Mouse (Mus musculus): Measurements from ENCODE around the gene Ift22. TPM values are rescaled to one million over a fixed set of nuclear protein-coding genes. Genes with fewer than 3 reads are reported as not detected.

The Ift22 gene
- polyA plus RNA-seq, 1 experiment from 2014 or later = 105 TPM

DNA sequence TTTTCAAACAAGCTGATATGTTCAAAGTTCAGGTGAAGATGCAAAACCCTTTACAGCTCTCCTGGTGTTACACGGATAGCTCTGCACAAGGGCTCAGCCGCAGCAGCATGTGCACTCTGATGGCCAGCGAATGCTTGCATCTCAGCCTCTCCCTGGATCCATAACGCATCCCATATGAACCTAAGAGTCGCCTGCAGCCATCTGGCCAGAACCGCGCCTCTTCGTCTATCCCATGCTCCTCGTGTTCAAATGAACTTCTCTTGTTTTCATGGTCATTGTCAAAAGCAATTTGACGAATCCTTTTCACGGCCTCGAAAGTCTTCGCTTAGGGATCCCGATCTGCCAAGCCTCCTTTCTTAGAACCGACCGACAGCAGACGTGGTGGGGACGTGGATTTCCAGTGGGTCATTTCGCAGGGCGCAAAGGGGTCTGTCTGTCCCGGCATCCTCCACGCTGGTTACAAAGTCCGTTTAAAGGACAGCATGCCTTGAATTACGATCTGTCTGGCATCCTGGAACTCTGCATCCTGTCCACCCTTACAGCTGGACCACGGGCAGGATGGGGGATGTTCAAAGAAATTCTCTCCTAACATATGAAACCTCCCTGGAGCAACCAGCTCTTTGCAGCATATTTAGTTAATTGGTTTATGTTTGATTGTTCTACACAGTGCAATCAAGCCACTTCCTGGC is 13.0 kb upstream of the Ift22 start:
- Histone ChIP-seq H3K4me1 (replicated peaks; ENCODE audit: control insufficient read depth, insufficient read depth, low read length) (no peaks in the 10 kb centered on the region), H3K27ac (ENCODE audit: low read depth, low read length) (no peak overlapping the region), H3K9me3 (ENCODE audit: control insufficient read depth, low read length) (no peaks in the 10 kb centered on the region), H3K4me3 (ENCODE audit: low read depth, low read length) (no peak overlapping the region), H3K36me3 (ENCODE audit: control insufficient read depth, insufficient read depth, low read length) (no peaks in the 10 kb centered on the region), H3K4me2 (ENCODE audit: low read depth, low read length, severe bottlenecking) (no peak overlapping the region), H3K9ac (ENCODE audit: low read length) (no peak overlapping the region), H3K27me3 (ENCODE audit: control insufficient read depth, insufficient read depth, low read length) (no peaks in the 10 kb centered on the region)
- 72% methylated on average over 25 of the region's 25 CpGs for WGBS
- no peak for ATAC-seq (replicated peaks; ENCODE audit: low FRiP score)
- DNase-seq (ENCODE audit: low spot score) = no peak

DNA sequence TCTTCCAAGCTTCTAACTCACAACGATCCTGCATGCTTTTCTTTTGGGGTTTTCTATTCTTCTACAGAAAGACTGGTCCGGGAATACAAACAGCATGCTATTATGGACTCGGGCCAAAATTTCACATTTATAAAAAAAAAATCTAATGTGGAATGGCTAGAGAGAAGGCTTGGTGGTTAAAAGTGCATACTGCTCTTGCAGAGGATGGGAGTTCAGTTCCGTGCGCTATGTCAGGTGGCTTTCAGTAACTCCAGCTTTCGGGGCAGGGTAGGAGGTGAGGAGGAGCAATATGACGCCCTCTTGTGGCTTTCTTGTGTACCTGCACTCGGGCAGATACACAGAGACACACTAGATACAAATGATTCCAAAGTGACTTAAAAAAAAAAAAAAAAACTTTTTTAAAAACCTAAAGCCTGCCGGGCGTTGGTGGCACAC is 12.4 kb upstream of the Ift22 start:
- no peak overlapping the region for H3K27ac ChIP-seq (ENCODE audit: low read depth, low read length)
- H3K9me3 ChIP-seq (ENCODE audit: control insufficient read depth, low read length) = no peaks in the 10 kb centered on the region
- no peak for DNase-seq (ENCODE audit: low spot score)
- 65% methylated on average over 10 of the region's 10 CpGs for WGBS
- H3K27me3 ChIP-seq (ENCODE audit: control insufficient read depth, insufficient read depth, low read length) = no peaks in the 10 kb centered on the region
- H3K4me3 ChIP-seq (ENCODE audit: low read depth, low read length) = no peak overlapping the region
- H3K4me1 ChIP-seq (replicated peaks; ENCODE audit: control insufficient read depth, insufficient read depth, low read length) = no peaks in the 10 kb centered on the region
- ATAC-seq (replicated peaks; ENCODE audit: low FRiP score) = no peak
- no peak overlapping the region for H3K9ac ChIP-seq (ENCODE audit: low read length)
- H3K36me3 ChIP-seq (ENCODE audit: control insufficient read depth, insufficient read depth, low read length) = no peaks in the 10 kb centered on the region
- no peak overlapping the region for H3K4me2 ChIP-seq (ENCODE audit: low read depth, low read length, severe bottlenecking)

DNA sequence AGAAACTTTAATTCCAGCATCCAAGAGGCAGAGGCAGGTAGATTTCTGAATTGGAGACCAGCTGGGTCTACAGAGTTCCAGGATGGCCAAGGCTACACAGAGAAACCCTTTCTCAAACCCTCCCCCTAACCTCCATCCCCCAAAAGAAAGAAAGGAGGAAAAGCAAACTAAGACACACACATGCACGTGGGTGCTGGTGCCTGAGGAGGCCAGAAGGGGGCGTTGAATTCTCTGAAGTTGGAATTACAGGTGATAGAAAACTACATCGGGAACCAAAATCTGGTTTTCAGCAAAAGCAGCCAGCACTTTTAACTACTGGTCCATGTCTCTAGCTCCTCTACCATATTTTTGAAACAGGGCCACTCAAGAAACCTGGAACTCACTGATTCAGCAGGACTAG is 3.3 kb upstream of the Ift22 start:
- WGBS = 57% methylated on average over 3 of the region's 3 CpGs
- no peaks in the 10 kb centered on the region for H3K9me3 ChIP-seq (ENCODE audit: control insufficient read depth, low read length)
- no peak overlapping the region for H3K4me2 ChIP-seq (ENCODE audit: low read depth, low read length, severe bottlenecking)
- no peaks in the 10 kb centered on the region; the same call in 1 of the 2 replicates for H3K4me1 ChIP-seq (replicated peaks; ENCODE audit: control insufficient read depth, insufficient read depth, low read length)
- no peaks in the 10 kb centered on the region for H3K36me3 ChIP-seq (ENCODE audit: control insufficient read depth, insufficient read depth, low read length)
- ATAC-seq (replicated peaks; ENCODE audit: low FRiP score) = no peak
- no peak overlapping the region for H3K4me3 ChIP-seq (ENCODE audit: low read depth, low read length)
- H3K9ac ChIP-seq (ENCODE audit: low read length) = no peak overlapping the region
- no peak for DNase-seq (ENCODE audit: low spot score)
- H3K27ac ChIP-seq (ENCODE audit: low read depth, low read length) = no peak overlapping the region
- no peaks in the 10 kb centered on the region for H3K27me3 ChIP-seq (ENCODE audit: control insufficient read depth, insufficient read depth, low read length)

DNA sequence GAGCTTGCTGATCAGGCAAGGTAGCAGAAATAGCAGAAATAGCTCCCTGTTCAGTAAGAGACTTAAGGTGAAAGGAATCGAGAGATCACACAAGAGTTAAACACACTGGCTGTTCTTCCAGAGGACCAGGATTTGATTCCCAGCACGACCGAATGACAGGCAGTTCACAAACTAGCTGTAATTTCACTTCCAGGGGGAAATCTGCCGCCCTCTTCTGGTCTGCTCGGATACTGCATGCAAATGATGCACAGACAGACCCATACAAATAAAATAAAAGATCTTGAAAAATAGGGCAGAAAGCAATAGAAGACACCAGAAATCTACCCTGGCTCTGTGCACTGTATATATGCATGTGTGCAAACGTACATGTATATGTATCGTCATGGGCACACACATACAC is 2.3 kb upstream of the Ift22 start:
- H3K36me3 ChIP-seq (ENCODE audit: control insufficient read depth, insufficient read depth, low read length) = no peaks in the 10 kb centered on the region
- H3K4me2 ChIP-seq (ENCODE audit: low read depth, low read length, severe bottlenecking) = no peak overlapping the region
- H3K4me1 ChIP-seq (replicated peaks; ENCODE audit: control insufficient read depth, insufficient read depth, low read length) = no peaks in the 10 kb centered on the region; the same call in 1 of the 2 replicates
- no peak for ATAC-seq (replicated peaks; ENCODE audit: low FRiP score)
- no peak overlapping the region for H3K27ac ChIP-seq (ENCODE audit: low read depth, low read length)
- WGBS = 54% methylated on average over 7 of the region's 7 CpGs
- peak; percentile 61 for DNase-seq (ENCODE audit: low spot score)
- H3K27me3 ChIP-seq (ENCODE audit: control insufficient read depth, insufficient read depth, low read length) = no peaks in the 10 kb centered on the region
- no peak overlapping the region for H3K9ac ChIP-seq (ENCODE audit: low read length)
- H3K9me3 ChIP-seq (ENCODE audit: control insufficient read depth, low read length) = no peaks in the 10 kb centered on the region
- H3K4me3 ChIP-seq (ENCODE audit: low read depth, low read length) = no peak overlapping the region

DNA sequence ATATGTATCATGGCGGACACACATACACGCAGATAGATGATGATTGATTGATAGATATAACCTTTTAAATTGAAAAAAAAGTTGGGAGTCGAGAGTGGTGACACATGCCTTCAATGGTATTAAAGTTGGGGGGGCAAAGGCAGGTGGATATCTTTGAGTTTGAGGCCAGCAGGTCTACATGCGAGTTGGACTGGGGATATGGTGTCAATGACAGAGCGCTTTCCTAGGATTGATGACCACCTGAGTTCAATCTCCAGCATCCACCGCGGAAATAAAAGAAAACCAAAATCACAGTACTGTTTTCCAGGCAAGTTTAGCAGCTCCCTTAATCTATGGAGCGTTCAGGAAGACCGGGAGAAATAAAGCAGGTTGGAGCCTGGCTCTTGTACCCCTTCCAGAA is 363 bp upstream of the Ift22 start:
- Histone ChIP-seq H3K36me3 (ENCODE audit: control insufficient read depth, insufficient read depth, low read length) (no peaks in the 10 kb centered on the region; the same call in none of the 2 replicates), H3K9ac (ENCODE audit: low read length) (peak overlapping the region; percentile 30), H3K4me3 (ENCODE audit: low read depth, low read length) (peak overlapping the region; percentile 58), H3K4me1 (replicated peaks; ENCODE audit: control insufficient read depth, insufficient read depth, low read length) (no peaks in the 10 kb centered on the region; the same call in 1 of the 2 replicates), H3K27me3 (ENCODE audit: control insufficient read depth, insufficient read depth, low read length) (no peaks in the 10 kb centered on the region), H3K27ac (ENCODE audit: low read depth, low read length) (no peak overlapping the region), H3K9me3 (ENCODE audit: control insufficient read depth, low read length) (no peaks in the 10 kb centered on the region), H3K4me2 (ENCODE audit: low read depth, low read length, severe bottlenecking) (peak overlapping the region; percentile 45)
- no peak for DNase-seq (ENCODE audit: low spot score)
- ATAC-seq (replicated peaks; ENCODE audit: low FRiP score) = no peak
- WGBS = 42% methylated on average over 9 of the region's 9 CpGs

DNA sequence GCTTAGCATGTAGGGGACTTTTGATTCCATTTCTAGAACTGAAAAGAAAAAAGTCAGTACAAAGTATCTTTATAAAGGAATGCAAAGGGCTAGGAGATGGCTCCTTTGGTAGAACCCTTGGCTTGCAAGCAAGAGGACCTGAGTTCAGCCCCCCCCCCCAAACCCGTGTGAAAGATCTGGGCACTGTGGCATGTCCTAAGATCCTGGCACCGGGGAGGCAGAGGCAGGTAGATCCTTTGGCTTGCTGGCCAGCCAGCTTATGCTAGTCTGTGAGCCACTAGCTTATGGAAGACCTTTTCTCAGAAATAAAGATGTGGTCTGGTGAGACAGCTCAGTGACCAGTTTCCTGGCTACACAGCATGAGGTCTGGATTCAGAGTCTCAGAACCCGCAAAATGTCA is 6.2 kb downstream of the Ift22 start:
- Histone ChIP-seq H3K36me3 (ENCODE audit: control insufficient read depth, insufficient read depth, low read length) (no peaks in the 10 kb centered on the region; the same call in none of the 2 replicates), H3K27me3 (ENCODE audit: control insufficient read depth, insufficient read depth, low read length) (no peaks in the 10 kb centered on the region), H3K9ac (ENCODE audit: low read length) (no peak overlapping the region), H3K27ac (ENCODE audit: low read depth, low read length) (no peak overlapping the region), H3K4me1 (replicated peaks; ENCODE audit: control insufficient read depth, insufficient read depth, low read length) (no peaks in the 10 kb centered on the region), H3K4me3 (ENCODE audit: low read depth, low read length) (no peak overlapping the region), H3K9me3 (ENCODE audit: control insufficient read depth, low read length) (no peaks in the 10 kb centered on the region), H3K4me2 (ENCODE audit: low read depth, low read length, severe bottlenecking) (no peak overlapping the region)
- ATAC-seq (replicated peaks; ENCODE audit: low FRiP score) (no peak), DNase-seq (ENCODE audit: low spot score) (no peak)
- WGBS = 91% methylated on average over 3 of the region's 3 CpGs

DNA sequence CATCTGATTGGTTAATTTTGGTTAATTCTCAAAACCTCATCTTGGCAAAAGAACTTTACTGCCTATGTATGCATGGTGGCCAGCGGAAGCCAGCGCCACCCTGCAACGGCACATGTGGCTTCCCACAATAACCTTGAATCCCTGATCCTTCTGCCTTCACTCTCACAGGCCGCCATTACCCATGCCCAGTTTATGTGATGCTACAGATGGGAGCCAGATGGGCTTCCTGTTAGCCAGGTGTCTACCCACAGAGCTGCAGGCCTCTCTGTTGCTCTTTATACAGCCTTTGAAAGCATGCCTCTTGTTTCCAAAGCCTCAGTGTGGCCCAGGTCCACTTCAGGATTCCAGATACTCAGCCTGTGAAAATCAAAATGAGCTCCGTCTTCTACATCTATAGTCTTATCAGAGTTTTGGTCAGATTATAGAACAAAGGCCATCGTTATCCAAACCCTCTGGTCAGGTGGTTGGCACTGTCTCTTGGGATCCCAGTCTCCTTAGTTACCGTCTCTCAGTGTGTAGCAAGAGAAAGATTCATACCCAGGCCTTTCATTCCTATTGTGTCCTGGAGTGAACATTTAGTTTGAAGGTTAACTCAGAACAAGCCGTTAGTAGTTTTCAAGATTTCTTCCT is 9.8 kb downstream of the Ift22 start:
- H3K36me3 ChIP-seq (ENCODE audit: control insufficient read depth, insufficient read depth, low read length) = no peaks in the 10 kb centered on the region
- DNase-seq (ENCODE audit: low spot score) = no peak
- no peak overlapping the region for H3K4me3 ChIP-seq (ENCODE audit: low read depth, low read length)
- peaks cover 4% of the 10 kb centered on the region; the same call in 1 of the 2 replicates for H3K4me1 ChIP-seq (replicated peaks; ENCODE audit: control insufficient read depth, insufficient read depth, low read length)
- no peaks in the 10 kb centered on the region for H3K27me3 ChIP-seq (ENCODE audit: control insufficient read depth, insufficient read depth, low read length)
- H3K27ac ChIP-seq (ENCODE audit: low read depth, low read length) = no peak overlapping the region
- WGBS = 93% methylated on average over 8 of the region's 8 CpGs
- no peak for ATAC-seq (replicated peaks; ENCODE audit: low FRiP score)
- no peak overlapping the region for H3K4me2 ChIP-seq (ENCODE audit: low read depth, low read length, severe bottlenecking)
- H3K9ac ChIP-seq (ENCODE audit: low read length) = no peak overlapping the region
- no peaks in the 10 kb centered on the region for H3K9me3 ChIP-seq (ENCODE audit: control insufficient read depth, low read length)

DNA sequence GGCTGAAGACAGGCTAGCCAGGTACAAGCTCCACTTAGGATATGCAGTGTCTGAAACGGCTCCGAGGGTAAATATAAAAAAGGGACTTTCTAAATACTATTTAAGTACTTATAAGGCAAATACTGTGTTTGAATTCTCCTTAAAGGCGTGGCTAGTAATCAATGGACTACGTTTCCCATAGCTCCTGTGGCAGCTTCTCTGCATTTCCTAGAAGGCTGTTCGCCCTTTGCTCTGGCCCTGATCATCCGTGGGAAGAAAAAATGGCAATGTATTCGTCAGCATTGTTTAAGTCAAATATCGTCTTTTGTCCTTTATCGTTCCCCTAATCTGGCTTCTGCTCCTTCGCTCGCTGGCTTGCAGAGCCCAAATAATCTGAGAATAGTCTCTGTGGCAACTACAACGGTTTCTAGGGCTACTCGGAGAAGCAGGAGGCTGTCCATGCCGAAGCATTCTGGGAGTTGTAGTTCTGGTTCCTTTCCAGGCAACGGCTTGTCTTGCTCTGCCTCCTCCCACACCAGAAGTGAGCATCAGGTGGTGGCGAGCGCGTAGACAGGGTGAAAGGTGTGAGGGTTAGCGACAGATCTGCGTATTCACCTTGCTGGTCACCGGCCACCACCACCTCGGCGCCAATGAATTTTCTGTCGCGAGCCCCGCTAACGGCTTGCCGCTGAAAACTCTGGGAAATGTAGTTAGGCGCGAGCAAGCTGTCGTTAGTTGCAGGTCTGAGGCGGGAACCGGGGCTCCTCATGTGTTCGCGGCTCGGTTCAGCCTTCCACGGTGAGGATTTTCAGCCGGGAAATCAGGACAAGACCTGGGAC is 10.9 kb downstream of the Ift22 start:
- H3K36me3 ChIP-seq (ENCODE audit: control insufficient read depth, insufficient read depth, low read length) = no peaks in the 10 kb centered on the region
- no peak overlapping the region for H3K27ac ChIP-seq (ENCODE audit: low read depth, low read length)
- no peaks in the 10 kb centered on the region for H3K9me3 ChIP-seq (ENCODE audit: control insufficient read depth, low read length)
- ATAC-seq (replicated peaks; ENCODE audit: low FRiP score) (peak; percentile 91), DNase-seq (ENCODE audit: low spot score) (peak; percentile 80)
- peaks cover 4% of the 10 kb centered on the region; the same call in 1 of the 2 replicates for H3K4me1 ChIP-seq (replicated peaks; ENCODE audit: control insufficient read depth, insufficient read depth, low read length)
- H3K4me3 ChIP-seq (ENCODE audit: low read depth, low read length) = peak overlapping the region; percentile 57
- no peaks in the 10 kb centered on the region for H3K27me3 ChIP-seq (ENCODE audit: control insufficient read depth, insufficient read depth, low read length)
- H3K9ac ChIP-seq (ENCODE audit: low read length) = peak overlapping the region; percentile 72
- WGBS = 4% methylated on average over 38 of the region's 38 CpGs
- H3K4me2 ChIP-seq (ENCODE audit: low read depth, low read length, severe bottlenecking) = peak overlapping the region; percentile 85
